Mouse (Mus musculus): ENCODE measurements around the gene Gzmk. TPM values are rescaled to one million over a fixed set of nuclear protein-coding genes. Genes with fewer than 3 reads are reported as not detected.

Gene Gzmk
- polyA plus RNA-seq, 1 experiment from 2014 or later: not detected

DNA sequence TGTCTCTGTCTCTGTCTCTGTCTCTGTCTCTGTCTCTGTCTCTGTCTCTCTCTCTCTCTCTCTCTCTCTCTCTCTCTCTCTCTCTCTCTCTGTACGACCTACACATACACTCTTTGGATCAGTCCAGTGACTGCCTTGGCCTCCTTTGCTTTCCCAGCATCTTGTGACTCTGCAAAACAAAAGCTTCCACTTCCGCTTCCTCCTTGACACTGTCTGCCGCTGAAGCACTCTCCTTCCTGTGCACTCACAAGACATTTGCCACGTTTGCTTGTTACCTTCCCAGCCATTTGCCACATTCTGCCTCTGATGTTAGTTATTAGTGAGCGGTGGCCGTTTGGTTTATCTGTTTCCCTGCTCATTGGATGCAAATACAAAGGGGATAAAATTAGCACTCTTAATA, 16.4 kb upstream of the Gzmk start:
- Histone ChIP-seq H3K27ac (no peak overlapping the region), H3K27me3 (replicated peaks) (no peaks in the 10 kb centered on the region), H3K4me2 (replicated peaks) (no peak overlapping the region), H3K36me3 (no peaks in the 10 kb centered on the region), H3K9ac (no peak overlapping the region), H3K9me3 (no peaks in the 10 kb centered on the region), H3K4me1 (replicated peaks) (no peaks in the 10 kb centered on the region), H3K4me3 (replicated peaks) (no peak overlapping the region)
- WGBS: 55% methylated on average over 6 of the region's 6 CpGs
- ATAC-seq: no peak

DNA sequence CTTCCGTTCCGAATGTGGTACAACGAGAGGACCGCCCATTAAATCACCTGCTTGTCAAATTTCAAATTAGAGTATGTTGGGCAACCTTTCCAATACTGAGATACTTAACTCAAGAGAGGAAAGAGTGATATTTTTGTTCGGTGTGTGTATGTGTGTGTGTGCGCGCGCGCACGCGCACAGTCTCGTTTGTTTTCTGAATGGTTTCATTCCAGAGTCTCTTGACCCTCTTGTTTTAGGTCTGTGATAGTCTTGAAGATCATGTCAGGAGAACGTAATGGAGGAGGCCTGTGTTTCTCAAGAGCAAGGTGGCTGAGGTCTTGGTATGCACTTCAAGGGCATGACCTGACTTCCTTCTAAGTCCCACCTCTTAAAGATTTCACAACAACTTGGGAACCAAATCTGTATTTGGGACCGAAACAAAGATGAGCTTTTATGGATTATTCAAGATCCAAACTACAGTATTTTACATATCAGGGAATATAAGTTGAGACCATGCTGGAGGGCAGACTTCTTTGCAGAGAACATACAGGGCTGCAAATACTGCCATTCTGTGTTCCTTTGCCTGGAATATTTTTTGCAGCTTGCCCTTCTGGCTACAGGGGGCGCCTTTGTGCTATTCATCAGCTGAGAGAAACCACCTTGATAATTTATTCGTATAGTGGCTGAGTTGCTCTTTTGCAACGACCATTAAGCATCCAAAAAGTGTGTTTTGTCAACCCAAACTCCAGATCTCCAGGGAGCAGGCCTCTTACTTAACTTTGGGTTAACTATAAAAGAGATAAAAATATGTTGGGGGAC, 2.2 kb upstream of the Gzmk start:
- Histone ChIP-seq H3K4me3 (replicated peaks) (no peak overlapping the region), H3K9ac (no peak overlapping the region), H3K4me2 (replicated peaks) (no peak overlapping the region), H3K36me3 (no peaks in the 10 kb centered on the region), H3K27ac (no peak overlapping the region), H3K9me3 (no peaks in the 10 kb centered on the region), H3K27me3 (replicated peaks) (no peaks in the 10 kb centered on the region), H3K4me1 (replicated peaks) (peaks cover 5% of the 10 kb centered on the region; the same call in 1 of the 2 replicates)
- no peak for ATAC-seq
- WGBS: 85% methylated on average over 17 of the region's 17 CpGs

- Histone ChIP-seq H3K4me2 (replicated peaks) (no peak overlapping the region), H3K36me3 (no peaks in the 10 kb centered on the region), H3K9ac (no peak overlapping the region), H3K4me1 (replicated peaks) (peaks cover 5% of the 10 kb centered on the region; the same call in 1 of the 2 replicates), H3K27ac (no peak overlapping the region), H3K4me3 (replicated peaks) (no peak overlapping the region), H3K27me3 (replicated peaks) (no peaks in the 10 kb centered on the region), H3K9me3 (no peaks in the 10 kb centered on the region)
- ATAC-seq: no peak
- 66% methylated on average over 4 of the region's 4 CpGs for WGBS
These were observed 1.4 kb upstream of the Gzmk start for GRCm38 (mm10) chr13:113227076-113227475.

GRCm38 (mm10) chr13:113224105-113224504, 1.6 kb downstream of the Gzmk start:
- Histone ChIP-seq H3K27me3 (replicated peaks) (no peaks in the 10 kb centered on the region), H3K4me2 (replicated peaks) (peak overlapping the region; percentile 30; the same call in 1 of the 2 replicates), H3K9me3 (no peaks in the 10 kb centered on the region), H3K36me3 (no peaks in the 10 kb centered on the region), H3K4me3 (replicated peaks) (no peak overlapping the region), H3K27ac (no peak overlapping the region), H3K4me1 (replicated peaks) (peaks cover 5% of the 10 kb centered on the region; the same call in 1 of the 2 replicates), H3K9ac (no peak overlapping the region)
- 0 out of 2 replicates have a peak, but pooled peaks have one; percentile 39 for ATAC-seq
- WGBS: 22% methylated on average over 2 of the region's 2 CpGs

- 73% methylated on average over 6 of the region's 6 CpGs for WGBS
- Histone ChIP-seq H3K4me3 (replicated peaks) (no peak overlapping the region), H3K27me3 (replicated peaks) (no peaks in the 10 kb centered on the region)
These were observed 3.9 kb downstream of the Gzmk start for GRCm38 (mm10) chr13:113221851-113222250.

DNA sequence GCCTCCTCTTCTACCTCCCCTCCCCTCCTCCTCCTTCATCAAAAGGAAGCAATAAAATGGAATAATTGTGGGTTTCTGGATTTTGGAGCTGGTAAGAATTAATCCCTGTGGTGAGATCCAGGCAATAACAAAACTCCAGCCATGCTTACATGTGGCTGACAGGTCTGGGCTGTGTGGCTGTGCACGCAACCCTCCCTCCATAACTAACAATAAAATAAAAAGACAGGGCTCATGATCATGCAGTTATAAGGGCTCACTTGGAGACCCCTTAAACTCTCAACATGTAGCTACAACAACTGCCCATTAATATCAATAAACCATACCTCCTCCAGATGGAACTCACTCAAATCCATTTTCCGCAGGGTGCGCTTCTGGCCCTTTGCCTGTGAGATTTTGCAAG, 11.8 kb downstream of the Gzmk start:
- no peak overlapping the region for H3K9ac ChIP-seq
- no peaks in the 10 kb centered on the region for H3K9me3 ChIP-seq
- H3K27ac ChIP-seq: no peak overlapping the region
- H3K4me1 ChIP-seq (replicated peaks): peaks cover 6% of the 10 kb centered on the region; the same call in 1 of the 2 replicates
- no peak for ATAC-seq
- 91% methylated on average over 3 of the region's 3 CpGs for WGBS
- H3K4me3 ChIP-seq (replicated peaks): no peak overlapping the region
- no peak overlapping the region for H3K4me2 ChIP-seq (replicated peaks)
- no peaks in the 10 kb centered on the region for H3K36me3 ChIP-seq
- no peaks in the 10 kb centered on the region for H3K27me3 ChIP-seq (replicated peaks)

More at GRCm38 (mm10) chr13:113221851-113222250, 3.9 kb downstream of the Gzmk start:
- Histone ChIP-seq H3K27ac (no peak overlapping the region), H3K4me2 (replicated peaks) (no peak overlapping the region), H3K36me3 (no peaks in the 10 kb centered on the region), H3K9ac (no peak overlapping the region), H3K4me1 (replicated peaks) (peaks cover 5% of the 10 kb centered on the region; the same call in 1 of the 2 replicates), H3K9me3 (no peaks in the 10 kb centered on the region)
- ATAC-seq: no peak

- H3K36me3 ChIP-seq: no peaks in the 10 kb centered on the region
- H3K4me1 ChIP-seq (replicated peaks): peaks cover 6% of the 10 kb centered on the region; the same call in 1 of the 2 replicates
- WGBS: 68% methylated on average over 3 of the region's 3 CpGs
- no peaks in the 10 kb centered on the region for H3K27me3 ChIP-seq (replicated peaks)
- H3K9ac ChIP-seq: no peak overlapping the region
- H3K9me3 ChIP-seq: no peaks in the 10 kb centered on the region
- ATAC-seq: no peak
- no peak overlapping the region for H3K4me2 ChIP-seq (replicated peaks)
- no peak overlapping the region for H3K27ac ChIP-seq
- no peak overlapping the region for H3K4me3 ChIP-seq (replicated peaks)
These were observed 13.3 kb downstream of the Gzmk start for GRCm38 (mm10) chr13:113212401-113212800.

DNA sequence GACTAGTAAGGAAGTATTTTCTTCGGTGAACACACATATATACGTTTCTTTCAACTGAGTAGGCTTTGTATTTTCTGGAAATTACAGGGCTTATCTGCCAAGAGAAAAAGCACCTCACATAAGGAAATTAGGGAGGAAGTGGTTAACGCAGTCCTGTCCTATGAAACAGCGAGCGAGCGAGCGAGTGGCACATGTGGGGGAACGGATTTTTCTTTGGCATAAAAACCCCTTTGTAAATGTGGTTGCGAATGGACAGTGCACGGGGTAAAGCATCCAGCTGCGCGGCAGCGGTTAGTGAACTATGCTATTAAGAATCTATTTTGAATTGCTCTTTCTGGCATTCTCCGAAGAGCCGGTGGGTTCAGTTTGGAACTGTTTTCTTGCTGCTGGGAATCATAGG, 14.4 kb downstream of the Gzmk start:
- H3K9ac ChIP-seq: no peak overlapping the region
- H3K27ac ChIP-seq: no peak overlapping the region
- WGBS: 64% methylated on average over 15 of the region's 15 CpGs
- no peak for ATAC-seq
- no peaks in the 10 kb centered on the region for H3K9me3 ChIP-seq
- no peaks in the 10 kb centered on the region for H3K27me3 ChIP-seq (replicated peaks)
- no peak overlapping the region for H3K4me2 ChIP-seq (replicated peaks)
- no peak overlapping the region for H3K4me3 ChIP-seq (replicated peaks)
- no peaks in the 10 kb centered on the region for H3K36me3 ChIP-seq
- peaks cover 6% of the 10 kb centered on the region; the same call in 1 of the 2 replicates for H3K4me1 ChIP-seq (replicated peaks)

DNA sequence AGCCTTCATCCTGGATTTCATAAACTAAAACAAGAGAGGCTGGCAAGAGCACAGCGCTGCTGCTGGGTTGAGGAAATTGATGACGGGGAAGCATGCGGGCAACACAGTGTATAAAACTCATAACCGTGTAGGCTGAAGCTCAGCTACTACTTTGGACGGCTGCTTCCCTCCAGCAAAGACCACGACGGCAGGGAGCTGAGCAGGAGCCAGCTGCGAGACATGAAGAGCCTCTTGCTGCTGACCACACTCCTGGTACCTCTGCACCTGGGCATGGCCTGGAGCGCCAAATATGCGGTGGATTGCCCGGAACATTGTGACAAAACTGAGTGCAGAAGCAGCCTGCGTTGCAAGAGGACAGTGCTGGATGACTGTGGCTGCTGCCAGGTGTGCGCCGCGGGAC, 16.1 kb downstream of the Gzmk start, which contains the start of gene Esm1:
Gene Esm1, plus strand, starts transcription at position 36 of the 400 bp plus-strand sequence.
- no peak; the same call in 1 of the 2 replicates for ATAC-seq
- peak within 1 kb of the TSS; percentile 24 for H3K4me2 ChIP-seq (replicated peaks)
- H3K4me3 ChIP-seq (replicated peaks): no peak within 1 kb of the TSS
- no peaks in the 10 kb centered on the region for H3K36me3 ChIP-seq
- 32% methylated on average over 15 of the region's 15 CpGs for WGBS
- H3K9me3 ChIP-seq: no peaks in the 10 kb centered on the region
- peaks cover 6% of the 10 kb centered on the region; the same call in 1 of the 2 replicates for H3K4me1 ChIP-seq (replicated peaks)
- no peaks in the 10 kb centered on the region for H3K27me3 ChIP-seq (replicated peaks)
- no peak within 1 kb of the TSS for H3K27ac ChIP-seq
- H3K9ac ChIP-seq: no peak within 1 kb of the TSS

- H3K27me3 ChIP-seq (replicated peaks): no peaks in the 10 kb centered on the region
- no peaks in the 10 kb centered on the region for H3K36me3 ChIP-seq
- H3K4me1 ChIP-seq (replicated peaks): peaks cover 6% of the 10 kb centered on the region; the same call in 1 of the 2 replicates
- no peaks in the 10 kb centered on the region for H3K9me3 ChIP-seq
- no peak overlapping the region for H3K4me3 ChIP-seq (replicated peaks)
- H3K27ac ChIP-seq: no peak overlapping the region
- H3K4me2 ChIP-seq (replicated peaks): no peak overlapping the region
- H3K9ac ChIP-seq: no peak overlapping the region
- 82% methylated on average over 5 of the region's 5 CpGs for WGBS
- ATAC-seq: no peak
These were observed 20.4 kb downstream of the Gzmk start for GRCm38 (mm10) chr13:113205346-113205745.

DNA sequence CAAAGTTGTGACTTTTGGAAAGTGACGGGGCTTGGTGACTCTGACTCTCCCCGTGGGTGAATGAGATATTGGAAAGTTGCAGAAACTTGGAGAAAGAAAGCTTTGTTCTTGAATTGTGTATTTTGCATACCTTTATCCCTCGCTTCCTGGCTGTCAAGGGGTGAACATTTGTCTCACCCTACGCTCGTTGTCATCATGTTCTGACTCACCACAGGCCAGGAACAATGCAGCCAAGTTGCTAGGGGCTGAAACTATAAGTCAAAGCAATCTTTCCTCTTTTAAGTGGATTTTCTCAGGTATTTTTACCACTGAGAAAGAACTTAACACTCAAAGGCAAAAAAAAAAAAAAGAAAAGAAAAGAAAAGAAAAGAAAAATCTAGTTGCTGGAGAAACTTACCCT, 22.6 kb downstream of the Gzmk start:
- no peak for ATAC-seq
- no peaks in the 10 kb centered on the region for H3K36me3 ChIP-seq
- H3K4me1 ChIP-seq (replicated peaks): no peaks in the 10 kb centered on the region
- H3K4me2 ChIP-seq (replicated peaks): no peak overlapping the region
- no peak overlapping the region for H3K9ac ChIP-seq
- no peak overlapping the region for H3K27ac ChIP-seq
- H3K4me3 ChIP-seq (replicated peaks): no peak overlapping the region
- no peaks in the 10 kb centered on the region for H3K9me3 ChIP-seq
- 63% methylated on average over 5 of the region's 5 CpGs for WGBS
- H3K27me3 ChIP-seq (replicated peaks): no peaks in the 10 kb centered on the region

- H3K27me3 ChIP-seq (replicated peaks): no peaks in the 10 kb centered on the region
- no peaks in the 10 kb centered on the region for H3K36me3 ChIP-seq
- 67% methylated on average over 4 of the region's 4 CpGs for WGBS
- H3K4me1 ChIP-seq (replicated peaks): no peaks in the 10 kb centered on the region
- ATAC-seq: no peak
- no peak overlapping the region for H3K27ac ChIP-seq
- no peak overlapping the region for H3K9ac ChIP-seq
- no peaks in the 10 kb centered on the region for H3K9me3 ChIP-seq
- no peak overlapping the region for H3K4me2 ChIP-seq (replicated peaks)
- no peak overlapping the region for H3K4me3 ChIP-seq (replicated peaks)
These were observed 23.5 kb downstream of the Gzmk start for GRCm38 (mm10) chr13:113202184-113202583.

- Histone ChIP-seq H3K4me2 (replicated peaks) (no peak overlapping the region), H3K36me3 (no peaks in the 10 kb centered on the region), H3K27me3 (replicated peaks) (no peaks in the 10 kb centered on the region), H3K27ac (no peak overlapping the region), H3K9me3 (no peaks in the 10 kb centered on the region), H3K9ac (no peak overlapping the region), H3K4me3 (replicated peaks) (no peak overlapping the region), H3K4me1 (replicated peaks) (no peaks in the 10 kb centered on the region)
- WGBS: 91% methylated on average over 2 of the region's 2 CpGs
- ATAC-seq: no peak
These were observed 24.1 kb downstream of the Gzmk start for GRCm38 (mm10) chr13:113201631-113202030.
